Mouse (Mus musculus) CH12.LX (cell line): ENCODE measurements around the gene Olfr237-ps1. TPM values are rescaled to one million over a fixed set of nuclear protein-coding genes. Genes with fewer than 3 reads are reported as not detected.
"Not testable (repeated sequence)": the region's sequence is repeated elsewhere in the genome, so short reads cannot be mapped to it uniquely, and the experiment has no call there.

ENCODE experiments used
- DNase-seq: peaks from one replicate; pipeline ENCODE4 v3.0.0-alpha.2; 2013; ENCODE audit errors: extremely low read depth
- H3K27ac ChIP-seq: 2 replicates; pipeline ENCODE4 v1.5.1; 2012; ENCODE audit warnings: low read depth, mild to moderate bottlenecking, control low read depth, moderate library complexity; ENCODE audit not compliant: insufficient read depth
- H3K27me3 ChIP-seq: replicated peaks from 2 replicates; pipeline ENCODE3; 2012; ENCODE audit warnings: inconsistent platforms
- H3K36me3 ChIP-seq, 2 experiments: replicated peaks in 1 of 2; 2 replicates each; pipeline versions ENCODE3 to v1.6.1; 2012; ENCODE audit warnings: inconsistent platforms in 1 of 2, low read length in 1 of 2, mild to moderate bottlenecking in 1 of 2, mixed read lengths in 1 of 2, moderate library complexity in 1 of 2; ENCODE audit not compliant: control insufficient read depth in 1 of 2, insufficient read depth in 1 of 2
- H3K4me1 ChIP-seq, 2 experiments: 2 replicates each; pipeline ENCODE4 v1.6.1; 2012; ENCODE audit warnings: inconsistent platforms in 1 of 2, moderate library complexity in 1 of 2; ENCODE audit not compliant: insufficient read depth in 2 of 2, control insufficient read depth in 1 of 2
- H3K4me2 ChIP-seq: 2 replicates; pipeline ENCODE4 v1.6.1; 2012; ENCODE audit warnings: low read depth, mild to moderate bottlenecking, control low read depth; ENCODE audit not compliant: poor library complexity, insufficient read depth, severe bottlenecking
- H3K4me3 ChIP-seq, 3 experiments: fragments of 150-350 bp in 1 of 3; sonication (generic) in 1 of 3; replicated peaks in 1 of 3; 2 replicates each; pipeline versions ENCODE3 to v1.5.1; 2011 to 2012; ENCODE audit warnings: low read depth in 2 of 3, low read length in 2 of 3, mild to moderate bottlenecking in 2 of 3, moderate library complexity in 2 of 3, control low read depth in 1 of 3, improper control_type of control experiment in 1 of 3, inconsistent platforms in 1 of 3, mixed read lengths in 1 of 3; ENCODE audit not compliant: poor library complexity in 1 of 3
- H3K79me2 ChIP-seq: replicated peaks from 2 replicates; pipeline ENCODE4 v1.6.1; 2012; ENCODE audit warnings: mild to moderate bottlenecking, moderate library complexity; ENCODE audit not compliant: control insufficient read depth, poor library complexity, insufficient read depth, severe bottlenecking; ENCODE audit errors: extremely low read depth
- H3K9ac ChIP-seq: 2 replicates; pipeline ENCODE4 v1.6.1; 2012; ENCODE audit warnings: low read depth, mild to moderate bottlenecking, control low read depth, moderate library complexity; ENCODE audit not compliant: insufficient read depth
- H3K9me3 ChIP-seq: replicated peaks from 2 replicates; pipeline ENCODE3; 2012; ENCODE audit warnings: low read length, inconsistent platforms, mixed read lengths
- BHLHE40 ChIP-seq: IDR thresholded peaks from 2 replicates; pipeline ENCODE4 v1.6.1; 2011; ENCODE audit warnings: mild to moderate bottlenecking, low read depth, low read length, improper control_type of control experiment
- CHD1 ChIP-seq: IDR thresholded peaks from 2 replicates; pipeline ENCODE4 v1.6.1; 2012; ENCODE audit warnings: low read depth, low read length, improper control_type of control experiment, inconsistent platforms
- CTCF ChIP-seq, 2 experiments: IDR thresholded peaks in 1 of 2; conservative IDR thresholded peaks in 1 of 2; 2 replicates each; pipeline ENCODE4 v1.5.1; 2011 to 2012; ENCODE audit warnings: low read depth in 2 of 2, low read length in 2 of 2, improper control_type of control experiment in 1 of 2, inconsistent platforms in 1 of 2, mild to moderate bottlenecking in 1 of 2, moderate library complexity in 1 of 2
- E2F4 ChIP-seq: IDR thresholded peaks from 2 replicates; pipeline ENCODE4 v1.6.1; 2011; ENCODE audit warnings: low read depth, low read length, improper control_type of control experiment; ENCODE audit not compliant: insufficient replicate concordance
- ELF1 ChIP-seq: IDR thresholded peaks from 2 replicates; pipeline ENCODE4 v1.6.1; 2014; ENCODE audit warnings: low read depth, mild to moderate bottlenecking, inconsistent platforms, low read length, improper control_type of control experiment
- EP300 ChIP-seq: IDR thresholded peaks from 2 replicates; pipeline ENCODE4 v1.6.1; 2011; ENCODE audit warnings: low read length, improper control_type of control experiment
- HCFC1 ChIP-seq: IDR thresholded peaks from 2 replicates; pipeline ENCODE4 v1.6.1; 2012; ENCODE audit warnings: low read depth, mild to moderate bottlenecking, inconsistent platforms, low read length, improper control_type of control experiment
- IRF4 ChIP-seq: IDR thresholded peaks from 2 replicates; pipeline ENCODE4 v1.6.1; 2014; ENCODE audit warnings: low read depth, mild to moderate bottlenecking, inconsistent platforms, low read length, improper control_type of control experiment
- JUN ChIP-seq: IDR thresholded peaks from 2 replicates; pipeline ENCODE4 v1.6.1; 2011; ENCODE audit warnings: low read depth, mild to moderate bottlenecking, low read length, improper control_type of control experiment, moderate library complexity; ENCODE audit not compliant: insufficient read depth
- KAT2A ChIP-seq: IDR thresholded peaks from 2 replicates; pipeline ENCODE4 v1.6.1; 2012; ENCODE audit warnings: low read length, improper control_type of control experiment, inconsistent platforms; ENCODE audit not compliant: insufficient replicate concordance
- MYC ChIP-seq: IDR thresholded peaks from 2 replicates; pipeline ENCODE4 v1.6.1; 2011; ENCODE audit warnings: low read depth, mild to moderate bottlenecking, improper control_type of control experiment, low read length
- NELFE ChIP-seq: IDR thresholded peaks from 2 replicates; pipeline ENCODE4 v1.6.1; 2011; ENCODE audit warnings: low read depth, low read length, improper control_type of control experiment
- NRF1 ChIP-seq: IDR thresholded peaks from 2 replicates; pipeline ENCODE4 v1.6.1; 2014; ENCODE audit warnings: low read depth, mild to moderate bottlenecking, inconsistent platforms, low read length, improper control_type of control experiment, moderate library complexity
- POLR2AphosphoS2 ChIP-seq: IDR thresholded peaks from 2 replicates; pipeline ENCODE4 v1.6.1; 2011; ENCODE audit warnings: low read depth, low read length, improper control_type of control experiment
- RAD21 ChIP-seq: IDR thresholded peaks from 2 replicates; pipeline ENCODE4 v1.6.1; 2011; ENCODE audit warnings: low read depth, mild to moderate bottlenecking, low read length, improper control_type of control experiment, moderate library complexity
- SIN3A ChIP-seq: IDR thresholded peaks from 2 replicates; pipeline ENCODE4 v1.6.1; 2012; ENCODE audit warnings: low read length, improper control_type of control experiment, inconsistent platforms
- USF1 ChIP-seq: IDR thresholded peaks from 2 replicates; pipeline ENCODE4 v1.6.1; 2014; ENCODE audit warnings: low read depth, mild to moderate bottlenecking, inconsistent platforms, low read length, improper control_type of control experiment
- USF2 ChIP-seq: conservative IDR thresholded peaks from 2 replicates; pipeline ENCODE4 v1.6.1; 2011; ENCODE audit warnings: low read depth, low read length, improper control_type of control experiment
- ZKSCAN1 ChIP-seq: IDR thresholded peaks from 2 replicates; pipeline ENCODE4 v1.6.1; 2012; ENCODE audit warnings: low read depth, inconsistent platforms, low read length, improper control_type of control experiment, borderline replicate concordance
- dilution Hi-C: fragments of 300-500 bp; cut with MboI; formaldehyde crosslinking; loops from 2 replicates; pipeline ENCODE4 v1.14.3; 2020; ENCODE audit warnings: low sequenced_read_pairs; ENCODE audit not compliant: extremely low pct_unique_long_range_greater_than_20kb, extremely low pct_ligation_motif_present
- in situ Hi-C: fragments of 300-500 bp; cut with MboI; formaldehyde crosslinking; loops from 3 replicates; pipeline ENCODE4 v1.14.3; 2019; ENCODE audit warnings: low sequenced_read_pairs, low pct_ligation_motif_present, low pct_unique_long_range_greater_than_20kb, mixed read lengths
- polyA plus RNA-seq: library from polyadenylated mRNA; unstranded; fragments of >175 nt; gene quantifications from 2 replicates; pipeline ENCODE4 v1.2.1, GENCODE M21; 2012; ENCODE audit warnings: low read depth; ENCODE audit not compliant: insufficient read length
- total RNA-seq, 2 experiments: library from RNA; depleted of rRNA; stranded (reverse); fragments of 300-350 nt in 1 of 2; fragments of >200 nt in 1 of 2; gene quantifications; 2 replicates each; pipeline ENCODE4 v1.2.3; 2012 to 2014

Olfr237-ps1 gene
- not detected in 2 replicates for total RNA-seq (2012; rRNA removed)
- total RNA-seq (2014; rRNA removed) = not detected in 2 replicates
- not detected in 2 replicates for polyA plus RNA-seq

DNA sequence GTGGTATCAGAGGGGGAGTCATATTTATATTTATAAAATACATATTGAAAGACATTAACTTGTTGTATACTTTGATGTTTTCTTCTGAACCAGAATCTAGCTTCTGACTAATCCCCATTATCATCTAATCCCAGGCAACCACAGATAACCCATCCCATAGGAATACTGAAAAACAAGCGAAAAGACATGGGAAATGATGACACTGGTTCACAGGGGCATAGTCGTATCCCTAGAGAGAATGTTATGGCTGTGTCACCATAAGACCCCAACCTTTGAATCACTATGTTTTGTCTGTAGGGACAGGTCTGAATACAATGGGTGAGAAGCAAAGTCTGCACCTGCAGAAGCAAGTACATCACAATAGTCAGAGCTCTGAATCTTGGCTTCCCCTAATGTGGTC lies at the start of gene Olfr237-ps1:
Olfr237-ps1 (plus strand) TSS at position 301 of the 400 bp plus-strand sequence.
- dilution Hi-C loops, H3K79me2 ChIP-seq, H3K9me3 ChIP-seq, H3K4me3 ChIP-seq, H3K9ac ChIP-seq, H3K27ac ChIP-seq, H3K4me1 ChIP-seq, H3K36me3 ChIP-seq, H3K27me3 ChIP-seq, DNase-seq, in situ Hi-C loops, H3K4me2 ChIP-seq: not testable (repeated sequence)

DNA sequence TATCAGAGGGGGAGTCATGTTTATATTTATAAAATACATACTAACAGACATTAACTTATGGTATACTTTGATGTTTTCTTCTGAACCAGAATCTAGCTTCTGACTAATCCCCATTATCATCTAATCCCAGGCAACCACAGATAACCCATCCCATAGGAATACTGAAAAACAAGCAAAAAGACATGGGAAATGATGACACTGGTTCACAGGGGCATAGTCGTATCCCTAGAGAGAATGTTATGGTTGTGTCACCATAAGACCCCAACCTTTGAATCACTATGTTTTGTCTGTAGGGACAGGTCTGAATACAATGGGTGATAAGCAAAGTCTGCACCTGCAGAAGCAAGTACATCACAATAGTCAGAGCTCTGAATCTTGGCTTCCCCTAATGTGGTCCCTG lies 40.3 kb upstream of the Olfr237-ps1 start, which contains the start of gene Olfr441:
Olfr441 (plus strand) TSS at position 301 of the 400 bp plus-strand sequence.
- DNase-seq, H3K9ac ChIP-seq, H3K27ac ChIP-seq, H3K9me3 ChIP-seq, H3K4me2 ChIP-seq, H3K4me3 ChIP-seq, in situ Hi-C loops, dilution Hi-C loops, H3K4me1 ChIP-seq, H3K36me3 ChIP-seq, H3K79me2 ChIP-seq, H3K27me3 ChIP-seq: not testable (repeated sequence)

DNA sequence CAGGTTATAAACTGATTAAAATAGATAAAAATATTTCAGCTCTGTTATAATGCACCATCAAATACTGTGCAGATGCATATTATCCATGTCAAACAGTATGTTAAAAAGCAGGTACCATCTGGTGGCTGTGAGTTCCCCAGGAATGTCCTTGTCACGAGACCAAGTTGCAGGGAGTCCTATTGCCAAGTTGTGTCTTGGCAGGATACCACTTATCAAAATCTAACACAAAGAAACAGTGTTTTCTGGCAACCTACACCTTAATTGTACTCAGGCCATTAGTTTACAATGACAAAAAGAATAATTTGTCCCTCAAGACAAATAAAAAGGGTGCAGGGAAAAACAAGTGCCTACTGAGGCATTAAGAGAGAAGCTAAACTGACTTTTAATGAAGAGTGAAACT lies 13.1 kb downstream of the Olfr237-ps1 start:
- Histone ChIP-seq H3K36me3 (no peaks in the 10 kb centered on the region), H3K79me2 (no peaks in the 10 kb centered on the region)

More for the DNA sequence above, 13.1 kb downstream of the Olfr237-ps1 start:
- TF ChIP-seq NELFE (no peak), IRF4 (no peak), EP300 (no peak), ELF1 (no peak), CHD1 (no peak), ZKSCAN1 (no peak), JUN (no peak), E2F4 (no peak), BHLHE40 (no peak), KAT2A (no peak), POLR2AphosphoS2 (no peak), RAD21 (no peak), NRF1 (no peak), USF2 (no peak), USF1 (no peak), SIN3A (no peak), CTCF (conservative IDR thresholded peaks at IDR 0.05 in 1 of 2, IDR thresholded peaks at IDR 0.05 in 1 of 2; ENCODE audit: low read depth in 2 of 2, low read length in 2 of 2) (no peak), MYC (no peak), HCFC1 (no peak)
- TF ChIP-seq, all 38 proteins: peak for 0
- dilution Hi-C loops (no loop called here), in situ Hi-C loops (no loop called here)
- Histone ChIP-seq H3K9me3 (no peaks in the 10 kb centered on the region), H3K27me3 (no peaks in the 10 kb centered on the region), H3K4me1 (no peaks in the 10 kb centered on the region), H3K4me3 (no peak overlapping the region), H3K9ac (no peak overlapping the region), H3K27ac (no peak overlapping the region), H3K4me2 (no peak overlapping the region)
- DNase-seq = no peak
